Mouse (Mus musculus) A20 (cell line): ENCODE measurements around the gene Gm3839.
"Not testable (repeated sequence)": the region's sequence is repeated elsewhere in the genome, so short reads cannot be mapped to it uniquely, and the experiment has no call there.

ENCODE experiments used
- DNase-seq: peaks from one replicate; pipeline ENCODE4 v3.0.0-alpha.2; 2011; ENCODE audit warnings: low read depth, low spot score

Gene Gm3839

GRCm38 (mm10) chr14:11356626-11357025, at the start of gene Gm3839:
Gene Gm3839 (minus strand): TSS chr14:11356726.
- DNase-seq = not testable (repeated sequence)

GRCm38 (mm10) chr14:11405661-11406060, 49.1 kb upstream of the Gm3839 start:
- DNase-seq = no peak

GRCm38 (mm10) chr14:11377846-11378245, 21.3 kb upstream of the Gm3839 start:
- DNase-seq = no peak

- DNase-seq = no peak
These were observed 18.7 kb upstream of the Gm3839 start for GRCm38 (mm10) chr14:11375225-11375624.

GRCm38 (mm10) chr14:11346086-11346485, 10.4 kb downstream of the Gm3839 start:
- DNase-seq = no peak

GRCm38 (mm10) chr14:11329993-11330392, 26.5 kb downstream of the Gm3839 start:
- DNase-seq = peak; percentile 12

- DNase-seq = peak; percentile 3
These were observed 49.4 kb downstream of the Gm3839 start for GRCm38 (mm10) chr14:11307079-11307478.

- DNase-seq = not testable (repeated sequence)
These were observed 68.6 kb downstream of the Gm3839 start for GRCm38 (mm10) chr14:11287956-11288355.

- DNase-seq = no peak
These were observed 99.3 kb downstream of the Gm3839 start for GRCm38 (mm10) chr14:11257161-11257705.

- DNase-seq = no peak
These were observed 108.5 kb downstream of the Gm3839 start for GRCm38 (mm10) chr14:11248053-11248452.

GRCm38 (mm10) chr14:11244546-11244945, 112.0 kb downstream of the Gm3839 start:
- no peak for DNase-seq

- no peak for DNase-seq
These were observed 124.4 kb downstream of the Gm3839 start for GRCm38 (mm10) chr14:11232086-11232485.
